Mouse (Mus musculus) testis, adult 2 months (tissue): ENCODE results near the gene Afg3l1.
"Not testable (repeated sequence)": the region's sequence is repeated elsewhere in the genome, so short reads cannot be mapped to it uniquely, and the experiment has no call there.

Experiments used
- CTCF ChIP-seq: fragments of 200-500 bp; IDR thresholded peaks from 2 replicates; pipeline ENCODE4 v1.5.1; 2012; ENCODE audit warnings: low read depth, mild to moderate bottlenecking, inconsistent platforms, low read length, moderate library complexity; ENCODE audit not compliant: control insufficient read depth, insufficient read depth, insufficient replicate concordance
- POLR2A ChIP-seq: fragments of 200-500 bp; IDR thresholded peaks from 2 replicates; pipeline ENCODE4 v1.6.1; 2012; ENCODE audit warnings: low read depth, mild to moderate bottlenecking, inconsistent platforms, low read length, moderate library complexity; ENCODE audit not compliant: control insufficient read depth

- TF ChIP-seq POLR2A, CTCF: not testable (repeated sequence)
Observed at GRCm38 (mm10) chr8:123430936-123431335, 46.8 kb upstream of the Afg3l1 start.
